ENCODE assay signal across 8 mouse cellular contexts in the genomic region with DNA sequence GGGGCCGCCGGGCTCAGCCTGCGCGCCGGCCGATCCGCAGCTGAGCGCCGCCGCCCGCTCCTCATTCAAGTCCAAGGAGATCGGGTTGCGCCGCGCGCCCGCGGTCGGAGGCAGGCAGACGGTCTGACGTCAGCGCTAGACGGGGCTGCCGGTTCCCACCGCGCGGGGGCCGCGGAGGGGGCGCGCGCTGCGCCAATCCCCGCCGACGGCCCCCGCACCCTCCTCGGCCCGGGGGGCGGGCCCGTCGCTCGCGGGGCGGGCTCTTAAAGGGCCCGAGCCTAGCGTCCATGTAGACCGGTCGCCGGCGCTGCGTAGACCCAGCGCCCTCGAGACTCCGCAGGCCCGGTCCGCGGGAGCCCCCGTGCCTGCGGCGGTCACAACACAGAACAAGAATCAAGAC. TPM values are rescaled to one million over a fixed set of nuclear protein-coding genes. Genes with fewer than 3 reads are reported as not detected.
DNase-seq lines count a peak whose midpoint lies in the region; ATAC-seq lines count a peak whose summit lies in the region.

A gene (minus strand): TSS at position 125 of the 400 bp plus-strand sequence.

- no peaks in the 10 kb centered on the region for H3K36me3 ChIP-seq in intestine, embryonic 16.5 days (ENCODE audit: control insufficient read depth, insufficient read depth, low read length)
- H3K36me3 ChIP-seq in midbrain, embryonic 10.5 days = no peaks in the 10 kb centered on the region

- under 1% methylated on average over 41 of the region's 61 CpGs for WGBS in intestine, embryonic 16.5 days
- under 1% methylated on average over 61 of the region's 61 CpGs for WGBS in midbrain, embryonic 10.5 days

- H3K4me3 ChIP-seq in intestine, embryonic 16.5 days (ENCODE audit: low read length) = peak within 1 kb of the TSS; percentile 78
- H3K4me3 ChIP-seq in midbrain, embryonic 10.5 days = peak within 1 kb of the TSS; percentile 94

- no peaks in the 10 kb centered on the region for H3K27me3 ChIP-seq in intestine, embryonic 16.5 days (replicated peaks; ENCODE audit: control insufficient read depth, insufficient read depth, low read length)
- peaks cover 77% of the 10 kb centered on the region for H3K27me3 ChIP-seq in midbrain, embryonic 10.5 days (ENCODE audit: low read depth, poor library complexity, severe bottlenecking)

- no peaks in the 10 kb centered on the region for H3K9me3 ChIP-seq in intestine, embryonic 16.5 days (ENCODE audit: control insufficient read depth, low read length)
- H3K9me3 ChIP-seq in midbrain, embryonic 10.5 days (replicated peaks) = no peaks in the 10 kb centered on the region; the same call in 1 of the 2 replicates

- DNase-seq in adrenal gland, adult 8-10 months = peak; percentile 88
- peak; percentile 79 for DNase-seq in embryo, embryonic 9.5 days (ENCODE audit: extremely low spot score)
- peak; percentile 91 to 94 for DNase-seq in left cerebral cortex, postnatal 36 days (ENCODE audit: low spot score in 2 of 2)
- DNase-seq in midbrain, embryonic 10.5 days (ENCODE audit: low spot score) = peak; percentile 89
- peak; percentile 91 for DNase-seq in right cerebral cortex, postnatal 4 days
- DNase-seq in urinary bladder, postnatal 4 days (ENCODE audit: low spot score in 2 of 2) = peak; percentile 91 to 92

- H3K4me2 ChIP-seq in intestine, embryonic 16.5 days (ENCODE audit: low read depth, low read length) = peak within 1 kb of the TSS; percentile 84

- intact Hi-C loops in left cerebral cortex, postnatal 36 days (cut with DNase I) = loop anchor here (2.0 kb wide), 1 partner anchor 24 kb away; no protein-coding TSS in a partner anchor

- peak within 1 kb of the TSS; percentile 91 for H3K9ac ChIP-seq in intestine, embryonic 16.5 days (ENCODE audit: low read depth, low read length)

- peaks cover 30% of the 10 kb centered on the region for H3K4me1 ChIP-seq in intestine, embryonic 16.5 days (ENCODE audit: control insufficient read depth, insufficient read depth, low read length)
- H3K4me1 ChIP-seq in midbrain, embryonic 10.5 days = peaks cover 50% of the 10 kb centered on the region

- ATAC-seq in granulocyte monocyte progenitor cell, adult 5-6 weeks (replicated peaks; ENCODE audit: poor library complexity, severe bottlenecking) = peak; percentile 76
- ATAC-seq in intestine, embryonic 16.5 days = peak; percentile 95

- H3K27ac ChIP-seq in intestine, embryonic 16.5 days (ENCODE audit: low read length) = peak within 1 kb of the TSS; percentile 74
- peak within 1 kb of the TSS; percentile 96 for H3K27ac ChIP-seq in midbrain, embryonic 10.5 days (replicated peaks)

RNA-seq across cellular contexts. Expression of the gene that starts here (rescaled TPM):
- 10 to 100 TPM; 29.4 to 57.0 (median 38.3) TPM for total RNA-seq in adrenal gland, adult 8-10 months (2022)
- 0.45 TPM in 1 of 2 replicates, not detected in the other for total RNA-seq in granulocyte monocyte progenitor cell, adult 5-6 weeks (2014; fragmentation: Nextera tagmentation)
- not detected in 2 replicates for total RNA-seq in granulocyte monocyte progenitor cell, adult 5-6 weeks (2017)
- 4.4 and 4.6 TPM in 2 replicates for polyA plus RNA-seq in intestine, embryonic 16.5 days (2015; fragmentation: Nextera tagmentation; extraction: Ambion mirVana)
- 10 to 100 TPM; 38.2 to 50.7 TPM for total RNA-seq in left cerebral cortex, postnatal 36 days (2021)
- 1.2 and 2.0 TPM in 2 replicates for polyA plus RNA-seq in midbrain, embryonic 10.5 days (2016; fragmentation: Nextera tagmentation; extraction: Ambion mirVana)

Comparison
In these comparisons a context has a peak if more than half of its experiments do, and no peak if none do; other contexts are left out.
1. Peak in every context shown above with its lines: DNase-seq, ATAC-seq, H3K4me3 ChIP-seq and H3K27ac ChIP-seq.
2. RNA of the gene that starts here (total RNA-seq): 38.2 to 50.7 TPM in left cerebral cortex, postnatal 36 days and 29.4 to 57.0 TPM in adrenal gland, adult 8-10 months; 0.45 TPM in granulocyte monocyte progenitor cell, adult 5-6 weeks; every median in the first group is over 10 times any median in the second.
3. Peak in ATAC-seq in granulocyte monocyte progenitor cell, adult 5-6 weeks; RNA of the gene not detected or under 1 TPM.